Mouse (Mus musculus): Measurements from ENCODE around the gene Pgrmc1.

GRCm38 (mm10) chrX:36591120-36591519 lies 6.9 kb upstream of the Pgrmc1 start:
- TF ChIP-seq MAX (IDR thresholded peaks at IDR 0.05; ENCODE audit: low read length): no peak
- no peak for TF ChIP-seq IRF4 (IDR thresholded peaks at IDR 0.05; ENCODE audit: low read depth, low read length)
- TF ChIP-seq POLR2A (IDR thresholded peaks at IDR 0.05; ENCODE audit: low read depth, low read length): no peak
- TF ChIP-seq UBTF (IDR thresholded peaks at IDR 0.05; ENCODE audit: low read depth, low read length): no peak
- no peak for TF ChIP-seq CTCF (conservative IDR thresholded peaks at IDR 0.05 in 1 of 2, IDR thresholded peaks at IDR 0.05 in 1 of 2; ENCODE audit: low read depth in 2 of 2, low read length in 2 of 2)
- no peak for TF ChIP-seq NELFE (IDR thresholded peaks at IDR 0.05; ENCODE audit: low read depth, low read length)
- no peak for TF ChIP-seq ZC3H11A (IDR thresholded peaks at IDR 0.05; ENCODE audit: low read depth, low read length)
- no peak for TF ChIP-seq POLR2AphosphoS2 (IDR thresholded peaks at IDR 0.05; ENCODE audit: low read depth, low read length)
- no peak for TF ChIP-seq MYC (IDR thresholded peaks at IDR 0.05; ENCODE audit: low read depth, low read length)
- TF ChIP-seq TBP (conservative IDR thresholded peaks at IDR 0.05; ENCODE audit: low read depth, low read length): no peak
- no peak for TF ChIP-seq KAT2A (IDR thresholded peaks at IDR 0.05; ENCODE audit: insufficient replicate concordance, low read length)
- TF ChIP-seq EP300 (IDR thresholded peaks at IDR 0.05; ENCODE audit: low read length): no peak
- TF ChIP-seq RCOR1 (conservative IDR thresholded peaks at IDR 0.05; ENCODE audit: low read depth, low read length): no peak
- no peak for TF ChIP-seq RAD21 (IDR thresholded peaks at IDR 0.05; ENCODE audit: low read depth, low read length)
